Mouse (Mus musculus) kidney, postnatal 0 days (tissue): ENCODE data around the gene Ciita. TPM values are rescaled to one million over a fixed set of nuclear protein-coding genes. Genes with fewer than 3 reads are reported as not detected.

Source experiments
- ATAC-seq: fragments of 200-750 bp; cut with Nextera tagmentation; replicated peaks from 2 replicates; pipeline ENCODE4 v1.8.0; 2017; ENCODE audit warnings: low read depth, moderate number of reproducible peaks, moderate TSS enrichment, moderate library complexity; ENCODE audit not compliant: low FRiP score
- DNase-seq: peaks from one replicate; pipeline ENCODE4 v3.0.0-alpha.2; 2016; ENCODE audit warnings: low spot score
- H3K27ac ChIP-seq: fragments of 300-500 bp; sonication (generic); 2 replicates; pipeline ENCODE4 v1.5.1; 2014; ENCODE audit warnings: mild to moderate bottlenecking
- H3K27me3 ChIP-seq: fragments of 300-500 bp; sonication (generic); 2 replicates; pipeline ENCODE4 v1.6.1; 2014; ENCODE audit warnings: low read length, mixed read lengths; ENCODE audit not compliant: insufficient read depth
- H3K36me3 ChIP-seq: fragments of 300-500 bp; sonication (generic); 2 replicates; pipeline ENCODE4 v1.6.1; 2014; ENCODE audit warnings: low read length, mixed read lengths; ENCODE audit not compliant: insufficient read depth
- H3K4me1 ChIP-seq: fragments of 300-500 bp; sonication (generic); replicated peaks from 2 replicates; pipeline ENCODE4 v1.6.1; 2014; ENCODE audit warnings: antibody characterized with exemption, low read length, mixed read lengths; ENCODE audit not compliant: insufficient read depth
- H3K4me2 ChIP-seq: fragments of 300-500 bp; sonication (generic); 2 replicates; pipeline ENCODE4 v1.6.1; 2014; ENCODE audit warnings: mild to moderate bottlenecking, low read length, moderate library complexity, mixed read lengths
- H3K4me3 ChIP-seq: fragments of 300-500 bp; sonication (generic); replicated peaks from 2 replicates; pipeline ENCODE4 v1.5.1; 2014; ENCODE audit warnings: low read depth, low read length
- H3K9ac ChIP-seq: fragments of 300-500 bp; sonication (generic); 2 replicates; pipeline ENCODE4 v1.6.1; 2014; ENCODE audit warnings: low read depth, low read length
- H3K9me3 ChIP-seq: fragments of 300-500 bp; sonication (generic); replicated peaks from 2 replicates; pipeline ENCODE4 v1.6.1; 2016; ENCODE audit warnings: low read length, inconsistent platforms, mixed read lengths
- CTCF ChIP-seq: IDR thresholded peaks from 2 replicates; pipeline ENCODE4 v1.5.1; 2016; ENCODE audit warnings: antibody characterized with exemption, low read depth, mild to moderate bottlenecking, moderate library complexity
- WGBS: fragments of 180-500 bp; shearing (Covaris S2); extraction: QIAGEN DNeasy Blood & Tissue Kit; methylation state at CpG from one replicate; pipeline ENCODE4 v1.1.7; 2014; 5-methylcytosine and 5-hydroxymethylcytosine counted together
- polyA plus RNA-seq: library from polyadenylated mRNA; unstranded; fragments of >200 nt; fragmentation: Nextera tagmentation; extraction: Ambion mirVana; gene quantifications from 2 replicates; pipeline ENCODE4 v1.2.1, GENCODE M21; 2015

Gene Ciita
- polyA plus RNA-seq, 1 experiment from 2014 or later, result 0.95 TPM

GRCm38 (mm10) chr16:10501865-10502264 lies 22.0 kb downstream of the Ciita start:
- ATAC-seq, result no peak
- no peak overlapping the region for H3K4me2 ChIP-seq
- WGBS, result 11% methylated on average over 8 of the region's 8 CpGs

GRCm38 (mm10) chr16:10503058-10503457 lies 23.2 kb downstream of the Ciita start:
- H3K27me3 ChIP-seq, result no peaks in the 10 kb centered on the region
- H3K4me2 ChIP-seq, result no peak overlapping the region
- H3K4me3 ChIP-seq, result no peak overlapping the region
- H3K9ac ChIP-seq, result no peak overlapping the region
- no peak for DNase-seq
- H3K9me3 ChIP-seq, result no peaks in the 10 kb centered on the region
- no peak for ATAC-seq
- no peaks in the 10 kb centered on the region for H3K36me3 ChIP-seq
- no peak overlapping the region for H3K27ac ChIP-seq
- WGBS, result 61% methylated on average over 2 of the region's 2 CpGs
- H3K4me1 ChIP-seq, result no peaks in the 10 kb centered on the region
- TF ChIP-seq CTCF, result no peak

More at GRCm38 (mm10) chr16:10501865-10502264, 22.0 kb downstream of the Ciita start:
- no peak for TF ChIP-seq CTCF
- no peak overlapping the region for H3K4me3 ChIP-seq
- no peak overlapping the region for H3K27ac ChIP-seq
- no peaks in the 10 kb centered on the region for H3K36me3 ChIP-seq
- H3K9ac ChIP-seq, result no peak overlapping the region
- DNase-seq, result peak; percentile 87
- H3K27me3 ChIP-seq, result no peaks in the 10 kb centered on the region
- H3K4me1 ChIP-seq, result no peaks in the 10 kb centered on the region
- H3K9me3 ChIP-seq, result no peaks in the 10 kb centered on the region

GRCm38 (mm10) chr16:10507445-10507844 lies 27.6 kb downstream of the Ciita start:
- Histone ChIP-seq H3K9me3 (no peaks in the 10 kb centered on the region), H3K27me3 (no peaks in the 10 kb centered on the region), H3K27ac (no peak overlapping the region), H3K36me3 (no peaks in the 10 kb centered on the region), H3K4me1 (no peaks in the 10 kb centered on the region), H3K9ac (no peak overlapping the region), H3K4me2 (no peak overlapping the region), H3K4me3 (no peak overlapping the region)
- DNase-seq (no peak), ATAC-seq (no peak)
- no peak for TF ChIP-seq CTCF
- 70% methylated on average over 4 of the region's 4 CpGs for WGBS

GRCm38 (mm10) chr16:10508691-10509090 lies 28.8 kb downstream of the Ciita start:
- Histone ChIP-seq H3K27me3 (no peaks in the 10 kb centered on the region), H3K9me3 (no peaks in the 10 kb centered on the region), H3K9ac (no peak overlapping the region), H3K36me3 (no peaks in the 10 kb centered on the region), H3K4me2 (no peak overlapping the region), H3K4me1 (no peaks in the 10 kb centered on the region), H3K27ac (no peak overlapping the region), H3K4me3 (no peak overlapping the region)
- WGBS, result 44% methylated on average over 6 of the region's 6 CpGs
- peak; percentile 54 for DNase-seq
- TF ChIP-seq CTCF, result no peak
- ATAC-seq, result peak; percentile 67; the same call in 1 of the 2 replicates

- peak; percentile 62 for ATAC-seq
- TF ChIP-seq CTCF, result peak; percentile 27; the same call in 1 of the 2 replicates
- peak; percentile 22 for DNase-seq
- Histone ChIP-seq H3K4me2 (no peak overlapping the region), H3K27me3 (no peaks in the 10 kb centered on the region), H3K27ac (no peak overlapping the region), H3K4me1 (no peaks in the 10 kb centered on the region), H3K4me3 (no peak overlapping the region), H3K9me3 (no peaks in the 10 kb centered on the region), H3K36me3 (no peaks in the 10 kb centered on the region), H3K9ac (no peak overlapping the region)
- 53% methylated on average over 14 of the region's 14 CpGs for whole genome bisulfite sequencing
Measured at GRCm38 (mm10) chr16:10510477-10511133, 30.7 kb downstream of the Ciita start.

- no peaks in the 10 kb centered on the region for H3K9me3 ChIP-seq
- H3K9ac ChIP-seq, result 0 out of 2 replicates have a peak overlapping the region, but pooled peaks have one; percentile 13
- no peak overlapping the region for H3K4me3 ChIP-seq
- no peaks in the 10 kb centered on the region for H3K4me1 ChIP-seq
- ATAC-seq (no peak), DNase-seq (no peak)
- H3K27ac ChIP-seq, result no peak overlapping the region
- TF ChIP-seq CTCF, result no peak
- H3K36me3 ChIP-seq, result no peaks in the 10 kb centered on the region
- H3K4me2 ChIP-seq, result no peak overlapping the region
- WGBS, result 87% methylated on average over 12 of the region's 12 CpGs
- H3K27me3 ChIP-seq, result no peaks in the 10 kb centered on the region
Measured at GRCm38 (mm10) chr16:10511134-10511520, 31.3 kb downstream of the Ciita start.
